Mouse (Mus musculus) cerebellum, adult 9-10 months (tissue): ENCODE data around the gene Grem1.

Experiments used
- DNase-seq: peaks from one replicate; pipeline ENCODE4 v3.0.0; 2022

The Grem1 gene

DNA sequence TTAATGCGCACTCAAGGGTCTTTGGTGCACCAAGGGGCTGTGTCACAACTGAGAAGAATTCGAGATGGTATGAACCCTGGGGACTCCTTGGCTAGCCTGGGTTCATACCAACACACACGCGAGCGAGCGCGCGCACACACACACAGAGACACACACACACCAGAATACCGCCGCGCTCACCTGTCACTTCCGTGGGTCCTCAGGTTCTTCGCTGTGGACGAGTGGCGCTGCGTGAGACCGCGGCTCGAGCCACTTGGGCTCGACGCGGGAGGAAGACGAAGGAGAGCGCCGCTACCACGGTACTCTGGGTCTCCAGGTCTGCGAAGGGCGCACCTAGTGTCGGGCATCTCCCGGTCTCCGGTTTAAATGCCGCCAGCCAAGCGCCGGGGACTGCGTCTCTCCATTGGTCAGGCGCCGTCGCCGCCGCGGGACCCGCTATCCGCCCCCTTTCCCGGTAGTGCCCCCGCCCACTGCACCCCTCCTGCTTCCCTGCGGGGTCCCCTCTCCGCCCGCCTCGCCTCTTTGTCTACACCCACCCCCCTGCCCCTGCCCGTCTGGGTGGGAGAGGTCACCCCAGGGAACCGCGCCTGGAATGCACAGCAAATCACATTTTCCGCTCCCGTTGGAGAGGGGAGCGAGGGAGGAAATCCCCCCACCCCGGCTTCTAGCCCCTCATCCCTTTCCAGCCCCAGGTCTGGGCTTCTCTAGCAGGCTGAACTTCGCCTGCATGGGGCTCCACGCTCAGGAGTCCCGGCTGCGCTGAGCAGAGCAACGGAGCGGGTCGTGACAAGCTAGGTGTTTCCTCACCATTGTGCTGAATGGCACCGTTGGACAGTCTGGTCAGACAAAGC is at the start of gene Grem1:
Grem1 (minus strand) TSS at position 336 of the 851 bp plus-strand sequence.
- DNase-seq: no peak

DNA sequence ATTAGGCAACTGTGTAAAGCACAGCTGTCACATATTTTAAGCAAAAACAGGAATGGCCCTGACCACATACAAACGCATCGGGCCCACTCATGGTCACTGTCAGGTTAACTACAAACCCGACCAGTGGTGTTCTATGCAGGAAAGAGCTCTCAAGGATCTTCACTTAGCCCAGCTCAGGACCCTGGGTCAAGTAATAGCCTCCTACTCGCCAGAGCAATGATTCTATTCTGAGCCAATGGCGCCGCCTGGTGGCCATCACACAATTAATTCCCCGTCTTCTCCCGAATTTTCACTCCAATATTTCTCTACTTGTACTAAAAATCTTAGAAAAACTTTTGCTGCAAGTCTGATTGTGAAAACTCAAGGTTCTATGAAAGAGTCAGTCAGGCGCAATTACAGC is 49.2 kb upstream of the Grem1 start:
- peak; percentile 75 for DNase-seq

DNA sequence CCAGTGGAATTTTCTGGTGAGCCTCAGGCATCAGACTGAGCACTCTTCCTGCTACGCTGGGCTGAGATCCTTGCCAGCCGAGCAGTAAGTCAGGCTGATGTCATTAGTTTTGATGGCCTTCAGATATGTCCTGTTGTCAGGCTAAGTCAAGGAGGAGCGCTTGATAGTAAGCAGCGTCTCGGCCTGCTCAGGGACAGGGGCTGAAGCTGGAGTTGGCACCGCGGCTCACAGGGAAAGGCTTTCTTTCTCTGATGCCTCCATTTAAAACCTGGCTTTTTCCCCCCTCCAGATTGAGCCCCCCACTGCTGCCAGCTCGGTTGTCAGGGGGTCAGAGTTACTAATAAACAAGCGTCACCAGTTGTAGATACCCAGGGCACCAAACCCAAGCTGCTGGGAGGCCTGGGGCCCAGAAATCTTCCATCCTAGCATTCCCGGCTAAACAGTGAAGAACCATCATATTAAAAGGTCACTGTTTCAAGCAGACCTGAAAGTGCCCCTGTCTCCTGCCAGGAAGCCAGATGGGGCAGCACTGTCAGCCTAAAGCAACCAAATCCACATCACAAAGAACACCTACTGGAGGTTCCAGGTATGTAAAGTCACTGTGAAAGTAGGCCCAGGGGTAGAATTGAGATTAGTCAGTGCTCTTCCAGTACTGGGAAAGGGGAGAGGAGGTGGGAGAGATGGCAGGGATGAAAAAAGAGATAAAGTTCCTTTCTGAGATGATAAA is 48.6 kb upstream of the Grem1 start:
- peak; percentile 65 for DNase-seq

DNA sequence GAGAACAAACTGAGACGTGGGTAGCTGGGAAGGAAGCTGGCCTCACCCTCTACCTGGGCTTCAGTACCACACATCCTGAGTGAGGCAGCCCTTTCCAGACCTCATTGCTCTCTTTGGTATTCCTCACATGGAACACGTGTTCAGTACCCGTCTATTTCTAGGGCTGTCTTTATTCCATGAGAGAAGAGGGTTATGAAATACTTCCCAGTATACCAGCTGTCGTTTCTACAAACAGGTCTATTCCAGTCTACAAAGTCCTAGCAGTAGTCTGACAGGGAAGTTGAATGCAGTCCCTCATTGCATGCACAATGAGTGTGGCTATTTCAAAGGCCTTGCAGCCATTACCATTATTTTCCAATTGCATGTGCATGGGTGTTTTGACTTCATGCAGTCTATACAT is 47.3 kb upstream of the Grem1 start:
- DNase-seq: no peak

DNA sequence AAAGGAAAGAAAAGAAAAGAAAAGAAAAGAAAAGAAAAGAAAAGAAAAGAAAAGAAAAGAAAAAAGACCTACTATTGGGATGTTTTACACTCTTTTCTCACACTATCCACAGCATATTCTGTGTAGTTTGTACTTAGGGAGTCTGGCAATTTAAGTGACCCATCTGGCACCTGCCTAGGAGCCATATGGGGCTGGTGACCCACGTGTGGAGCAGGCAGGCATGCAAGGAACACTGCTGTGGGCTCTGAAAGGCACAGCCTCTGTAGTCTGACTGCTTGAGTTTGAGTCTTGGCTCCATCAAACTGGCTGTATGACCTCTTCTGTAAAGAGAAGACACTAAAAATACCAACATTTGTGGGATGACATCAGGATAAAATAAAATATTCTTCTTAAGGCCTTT is 45.3 kb upstream of the Grem1 start:
- DNase-seq: peak; percentile 78

DNA sequence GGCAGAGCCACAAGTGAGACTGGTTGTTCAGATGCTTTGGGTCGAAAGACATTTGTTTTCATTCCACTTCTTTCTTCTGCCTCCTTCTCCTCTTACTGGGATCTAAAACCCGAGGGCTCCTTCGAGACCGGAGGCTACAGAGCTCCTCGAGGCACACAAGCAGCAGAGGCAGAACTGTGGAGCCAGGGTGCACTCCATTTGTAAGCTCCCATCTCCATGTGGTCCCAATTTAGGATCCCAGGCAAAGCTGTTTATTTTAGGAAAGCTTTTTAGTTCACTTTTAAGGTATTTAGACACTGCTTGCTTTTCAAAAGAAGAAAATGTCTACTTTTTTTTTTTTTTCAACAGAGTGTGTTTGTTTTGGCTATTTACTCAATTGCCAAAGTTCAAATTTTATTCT is 42.4 kb upstream of the Grem1 start:
- no peak for DNase-seq

DNA sequence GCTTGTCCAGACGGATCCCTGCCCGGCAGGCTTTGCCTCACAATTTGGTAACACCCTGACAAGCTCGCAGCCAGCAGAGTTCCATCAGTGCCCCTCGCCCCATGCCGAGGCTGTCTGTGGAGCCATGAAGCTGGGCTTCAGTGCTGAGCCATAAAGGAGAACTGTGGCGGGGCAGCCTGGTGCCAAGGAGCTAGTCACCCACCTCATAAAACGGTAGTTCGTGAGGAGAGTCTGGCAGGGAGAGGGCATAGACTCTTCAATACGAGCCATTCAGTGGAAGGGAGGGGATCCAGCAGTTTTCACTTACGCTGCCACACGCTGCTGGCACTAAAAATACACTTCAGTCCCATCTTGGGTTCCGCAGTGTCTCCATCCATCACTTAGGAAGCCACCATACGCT is 40.2 kb upstream of the Grem1 start:
- no peak for DNase-seq

DNA sequence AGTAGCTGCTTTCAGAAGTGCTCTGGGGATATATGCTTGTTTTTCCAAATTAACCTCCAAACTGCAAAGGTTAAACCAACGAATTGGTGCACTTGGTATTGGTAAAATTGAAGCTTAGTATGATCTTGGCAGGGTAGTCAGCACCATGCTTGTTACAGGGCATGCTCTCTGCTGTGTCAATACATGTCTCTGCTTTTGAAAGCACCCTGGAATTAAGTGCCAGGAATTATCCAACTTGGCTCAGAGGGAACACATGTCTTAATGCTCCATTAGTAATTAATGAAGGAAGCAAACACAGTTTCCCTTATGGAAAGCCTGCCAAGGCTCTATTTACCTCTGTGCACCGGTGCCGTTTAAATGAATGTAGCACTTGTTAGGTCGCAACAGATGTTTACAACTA is 36.7 kb upstream of the Grem1 start:
- no peak for DNase-seq

DNA sequence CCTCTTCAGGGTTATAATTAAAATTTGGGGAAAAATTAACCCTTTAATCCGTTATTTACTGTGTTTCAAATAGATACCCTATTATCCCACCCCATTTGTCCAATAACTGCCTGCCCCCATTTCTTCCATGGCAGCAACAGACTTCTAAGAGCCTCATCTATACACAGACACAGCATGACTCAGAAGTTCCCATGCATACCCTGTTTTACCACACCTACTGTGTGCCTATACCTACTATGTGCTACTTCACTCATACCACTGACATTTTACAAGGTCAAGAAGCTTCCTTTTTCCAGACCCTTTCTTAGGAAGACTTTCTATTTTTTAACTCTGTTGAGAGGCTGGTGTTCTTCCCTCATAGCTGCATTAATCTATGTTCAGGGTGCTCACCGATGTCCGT is 35.1 kb upstream of the Grem1 start:
- no peak for DNase-seq

DNA sequence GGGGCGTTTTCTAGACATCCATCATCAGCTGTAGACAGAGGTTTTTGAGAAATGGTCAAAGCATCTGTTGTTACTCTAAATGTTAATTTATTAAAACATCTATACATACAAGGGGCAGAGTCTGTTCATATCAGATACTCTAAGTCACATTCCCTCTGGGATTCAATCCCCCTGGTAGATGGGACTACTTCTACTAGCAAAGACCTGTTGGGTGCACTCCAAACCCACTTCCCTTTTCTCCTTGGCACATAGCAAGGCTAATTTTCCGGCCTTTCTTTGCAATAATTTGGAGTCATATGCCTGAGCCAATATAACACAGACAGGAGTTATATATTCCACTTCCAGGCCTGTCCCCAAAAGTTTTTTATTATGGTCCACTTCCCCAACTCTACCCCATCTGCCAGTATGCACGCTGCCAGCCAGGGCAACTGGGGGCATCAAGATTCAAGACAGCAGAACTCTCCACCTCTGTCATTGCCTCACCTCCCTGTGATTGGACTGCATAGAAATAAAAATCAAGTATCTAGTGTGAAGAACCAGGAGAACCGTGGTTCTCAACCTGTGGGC is 30.5 kb upstream of the Grem1 start:
- no peak for DNase-seq

DNA sequence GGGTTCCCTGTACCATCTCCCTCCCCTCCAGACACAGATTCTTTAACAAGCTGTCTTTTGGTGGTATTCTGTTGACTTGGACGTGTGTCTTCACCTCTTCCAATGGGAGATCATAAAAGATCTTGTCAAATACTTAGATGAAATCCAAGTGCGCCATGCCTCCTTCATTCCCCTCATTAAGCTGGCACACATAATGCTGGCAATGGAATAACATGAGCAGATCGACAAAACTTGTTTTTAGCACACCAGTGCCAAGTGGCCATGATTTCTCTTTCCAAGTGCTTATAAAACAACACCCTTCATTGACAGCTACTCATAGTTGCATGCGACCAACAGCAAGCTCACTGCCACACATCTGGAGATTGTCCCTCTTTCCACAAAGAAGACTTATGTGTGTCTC is 29.4 kb upstream of the Grem1 start:
- no peak for DNase-seq

DNA sequence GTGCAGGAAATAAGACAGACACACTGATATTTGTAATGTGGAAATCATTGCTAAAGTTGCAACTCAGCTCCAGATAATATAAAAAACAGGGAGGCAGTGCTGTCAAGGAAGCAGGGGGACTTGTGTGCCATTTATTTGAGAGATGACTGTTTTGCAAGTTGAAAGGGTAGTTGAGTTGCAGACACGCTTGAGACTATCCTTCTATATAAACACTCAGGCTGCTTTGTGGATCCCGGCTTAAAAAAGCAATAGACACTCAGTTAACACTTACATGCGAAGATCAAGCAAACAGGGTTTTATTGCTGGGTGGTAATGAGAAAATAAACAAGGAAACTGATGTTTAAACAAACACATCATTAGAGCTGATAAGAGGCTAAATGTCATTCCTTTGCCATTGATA is 26.4 kb upstream of the Grem1 start:
- DNase-seq: no peak

DNA sequence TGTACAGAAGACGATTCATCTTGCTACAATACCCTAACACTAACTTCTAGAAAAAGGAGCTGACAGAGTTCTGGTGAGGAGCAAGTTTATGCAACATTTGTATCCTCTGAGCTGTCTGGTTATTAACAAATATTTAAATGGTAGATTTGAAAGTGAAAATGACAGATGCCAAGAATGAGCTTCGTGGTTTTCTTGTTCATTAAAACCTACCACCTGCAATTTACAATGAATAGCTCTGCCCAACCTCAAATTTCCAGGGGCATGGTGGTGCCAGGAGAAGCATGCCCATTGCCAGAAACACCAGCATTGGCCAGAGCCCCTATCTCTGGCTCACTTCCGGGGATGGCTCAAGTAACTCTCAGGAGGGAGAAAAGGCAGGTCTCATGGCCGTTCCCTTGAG is 23.1 kb upstream of the Grem1 start:
- DNase-seq: no peak

DNA sequence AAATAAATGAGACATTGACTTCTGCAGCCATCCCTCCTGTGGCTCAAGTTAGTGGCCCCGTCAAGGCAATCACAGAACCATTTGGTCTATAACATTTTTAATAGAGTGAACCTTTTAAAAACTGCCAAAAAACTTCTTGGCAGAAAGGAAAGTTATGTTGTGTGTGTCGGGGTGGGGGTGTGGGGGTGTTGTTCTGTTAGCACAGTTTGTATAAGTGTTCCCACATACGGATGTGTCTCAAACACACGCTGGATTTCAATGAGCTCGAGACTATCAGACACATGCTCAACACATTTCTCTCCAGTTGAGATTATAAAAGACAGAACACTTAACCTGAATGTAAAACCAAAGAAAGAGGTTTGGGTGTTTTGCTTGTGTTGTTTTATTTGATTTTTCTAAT is 22.7 kb upstream of the Grem1 start:
- DNase-seq: no peak

DNA sequence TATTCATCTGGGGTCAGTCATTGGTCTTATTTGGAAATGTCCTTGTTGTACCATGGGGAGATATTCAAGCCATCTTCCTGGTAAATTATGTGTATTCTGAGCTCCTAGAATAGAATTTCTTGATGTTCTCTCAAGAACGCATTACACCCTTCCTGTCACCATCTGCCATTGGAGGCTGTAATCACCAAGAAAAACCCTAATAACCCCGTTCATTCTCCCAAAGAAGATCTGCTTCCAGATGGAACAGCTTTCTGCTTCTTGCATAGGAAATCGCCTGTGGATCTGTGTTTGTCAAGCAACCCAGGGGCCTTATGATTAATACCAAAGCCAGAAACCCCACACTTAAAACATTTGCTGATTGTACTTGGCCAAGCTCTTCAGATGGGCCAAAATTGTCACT is 20.9 kb upstream of the Grem1 start:
- peak; percentile 45 for DNase-seq

DNA sequence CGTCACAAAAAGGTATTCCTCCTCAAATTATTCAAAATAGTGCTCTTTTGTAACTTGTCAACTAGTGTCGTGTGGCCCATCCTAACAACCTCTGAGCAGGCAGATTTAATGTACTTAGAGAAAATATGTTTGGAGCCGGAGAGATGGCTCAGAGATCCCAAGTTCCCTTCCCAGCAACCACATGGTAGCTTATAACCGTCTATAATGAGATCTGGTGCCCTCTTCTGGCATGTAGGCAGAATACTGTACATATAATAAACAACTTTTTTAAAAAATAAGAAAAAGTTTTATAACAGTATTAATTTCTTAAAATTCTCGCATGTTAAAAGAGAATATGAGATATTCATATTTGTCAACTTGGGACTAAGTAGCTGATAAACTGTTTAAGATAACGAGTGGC is 19.6 kb upstream of the Grem1 start:
- no peak for DNase-seq

DNA sequence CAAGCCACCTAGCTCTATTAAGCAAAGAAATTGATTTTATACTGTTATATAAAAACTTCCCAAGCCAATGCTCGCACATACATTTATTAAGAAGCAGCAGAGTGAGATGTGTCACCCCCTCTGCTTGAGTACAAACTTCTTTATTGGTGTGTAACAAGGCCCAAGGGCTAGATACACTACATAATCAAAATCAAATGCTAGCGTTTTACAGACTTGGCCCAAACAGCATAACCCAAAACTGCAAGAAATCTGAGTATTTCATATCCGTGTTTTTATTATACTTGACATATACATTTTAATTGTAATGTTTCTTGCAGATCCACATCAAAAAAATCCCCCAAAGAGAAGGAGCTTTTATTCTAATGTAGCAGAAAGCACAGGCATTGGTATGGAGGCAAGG is 17.9 kb upstream of the Grem1 start:
- DNase-seq: no peak

DNA sequence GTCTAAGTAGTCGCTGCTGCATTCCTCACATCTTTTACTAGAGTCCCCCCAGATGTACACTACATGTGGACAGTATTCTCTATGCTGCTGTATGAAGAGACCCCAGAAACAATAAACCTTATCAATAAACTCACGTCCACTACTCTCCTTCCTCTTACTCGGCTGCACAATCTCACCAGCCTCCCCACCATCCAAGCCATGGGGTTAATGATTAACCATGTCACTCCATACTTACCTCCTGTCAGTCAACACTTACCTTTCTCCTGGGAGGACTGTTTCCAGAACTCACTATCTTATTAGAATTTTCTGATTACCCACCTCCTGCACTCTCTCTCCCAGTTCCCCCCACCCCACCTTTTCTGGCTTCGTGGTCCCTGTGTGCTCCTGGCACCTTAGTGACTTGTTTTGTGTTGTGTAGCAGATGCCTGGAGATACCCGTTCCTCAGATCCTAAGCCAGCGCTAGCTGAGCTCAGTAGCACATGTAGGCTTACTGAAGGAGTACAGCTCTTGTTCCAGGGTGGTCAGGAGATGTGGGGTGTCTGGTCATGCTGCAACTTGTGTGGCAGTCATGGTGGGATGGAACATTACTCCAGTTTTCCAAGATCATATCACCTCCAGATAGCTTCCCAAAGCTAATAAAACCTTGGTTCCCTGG is 15.8 kb upstream of the Grem1 start:
- DNase-seq: no peak

DNA sequence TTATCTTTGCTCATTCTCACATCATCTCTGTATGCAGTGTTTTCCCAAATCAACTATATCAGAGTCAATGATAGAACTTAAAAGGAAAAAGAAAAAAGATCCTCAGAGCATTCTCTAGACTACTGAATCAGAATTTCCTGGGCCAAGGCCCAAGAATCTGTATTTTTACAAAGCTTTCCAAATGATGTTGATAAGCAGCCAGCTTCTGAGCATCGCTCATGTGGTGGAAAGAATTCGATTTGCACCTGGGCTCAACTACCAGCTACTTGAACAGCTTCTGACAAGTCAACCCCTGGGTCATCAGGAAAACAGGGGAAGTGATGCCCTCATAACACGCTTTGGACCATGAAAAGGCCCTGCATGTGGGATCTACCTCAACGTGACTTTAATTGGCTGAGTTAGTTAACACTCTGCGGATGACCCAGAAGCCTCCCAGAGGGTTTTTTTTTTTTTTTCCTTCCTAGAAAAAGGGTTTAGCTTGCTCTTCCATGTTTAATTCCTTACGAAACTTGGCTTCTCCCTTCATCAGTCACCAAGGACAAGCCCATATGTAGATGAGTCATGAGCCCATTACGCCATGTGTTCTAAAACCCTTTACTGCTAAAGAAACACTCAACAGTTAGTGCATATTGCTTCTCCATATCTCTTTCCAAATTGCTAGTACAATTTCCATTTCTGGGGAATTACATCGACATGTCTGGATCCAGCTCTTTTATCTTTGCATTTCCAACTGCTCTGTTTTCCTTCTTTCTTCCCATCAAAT is 10.3 kb upstream of the Grem1 start:
- no peak for DNase-seq

DNA sequence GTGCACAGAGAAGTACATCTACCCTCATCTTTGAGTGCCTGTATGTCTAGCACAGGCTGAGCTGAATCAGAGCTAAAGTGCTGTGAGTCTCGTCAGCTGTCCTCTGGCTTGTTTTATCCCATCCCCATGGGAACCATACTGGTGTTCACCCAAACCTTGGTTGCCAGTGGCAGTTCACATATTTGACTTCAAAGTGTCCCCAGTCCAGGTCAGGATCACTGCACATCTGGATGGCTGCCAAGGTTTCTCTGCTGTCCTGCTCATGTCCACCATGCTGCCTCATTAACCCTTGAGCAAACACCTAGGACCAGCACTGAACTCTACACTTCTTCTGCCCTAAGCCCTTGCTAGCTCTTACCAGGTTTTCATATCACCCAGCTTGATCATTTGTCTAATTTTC is 7.4 kb upstream of the Grem1 start:
- no peak for DNase-seq

DNA sequence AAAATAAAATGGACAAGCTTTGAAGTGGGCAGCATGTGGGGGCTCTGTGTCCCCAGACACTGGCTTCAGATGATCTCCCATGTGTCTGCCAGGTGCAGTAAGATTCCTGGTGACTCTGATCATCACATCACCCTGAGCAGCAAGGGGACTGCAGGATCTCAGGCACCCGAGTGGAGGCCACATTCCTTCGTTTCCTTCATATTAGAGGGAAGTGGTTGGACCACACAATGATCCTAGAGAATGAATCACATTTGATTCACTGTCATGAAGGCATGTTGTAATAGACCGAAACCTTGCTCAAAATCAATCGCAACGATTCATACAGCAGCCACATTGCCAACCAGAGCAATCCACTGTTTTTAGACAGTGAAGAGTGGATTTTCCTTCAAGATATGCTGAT is 6.5 kb upstream of the Grem1 start:
- DNase-seq: no peak

DNA sequence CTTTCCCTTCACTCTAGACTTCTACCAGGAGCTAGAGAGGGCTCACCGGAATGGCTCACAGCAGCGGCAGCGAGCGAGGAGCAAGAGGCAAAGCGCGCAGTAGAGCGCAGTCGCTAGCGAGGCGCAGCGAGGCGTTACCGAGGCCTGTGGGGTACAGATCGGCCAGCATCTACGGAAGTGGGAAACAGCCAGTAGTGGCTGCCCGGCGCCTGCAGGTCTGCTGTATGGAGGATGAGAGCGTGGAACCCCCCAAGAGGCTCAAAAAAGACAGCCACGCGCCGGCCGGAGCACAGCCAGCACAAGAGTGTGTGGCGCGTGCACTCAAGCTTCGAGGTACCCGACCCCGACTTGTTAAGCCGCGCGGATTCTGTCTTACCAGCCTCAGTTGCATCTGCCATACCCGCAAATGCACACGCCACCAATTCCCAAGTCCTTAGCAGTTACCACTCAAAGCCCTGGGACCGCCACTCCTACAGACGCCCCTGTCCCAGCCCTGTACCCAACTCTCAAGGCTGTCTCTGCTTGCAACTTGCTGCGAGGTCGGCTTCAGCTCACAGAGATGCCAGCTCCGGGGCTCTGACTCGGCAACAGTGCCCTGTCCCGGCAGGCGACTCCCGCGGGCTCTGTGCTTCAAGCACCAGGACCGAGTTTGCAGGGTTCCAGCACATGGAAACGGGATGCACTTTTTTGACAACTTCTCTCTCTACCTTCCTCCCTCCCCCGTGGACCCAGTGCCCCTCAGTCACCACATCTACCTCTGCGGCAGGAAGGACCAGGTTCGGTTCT is 728 bp downstream of the Grem1 start:
- DNase-seq: no peak
